Mouse (Mus musculus) erythroblast, embryonic 14.5 days (primary cell): ENCODE results near the gene Arfgap2.

Source experiments
- GATA1 ChIP-seq: IDR thresholded peaks from 2 replicates; pipeline ENCODE4 v1.6.1; 2012; ENCODE audit warnings: low read length, inconsistent platforms, mixed read lengths
- TAL1 ChIP-seq: IDR thresholded peaks from 3 replicates; pipeline ENCODE4 v1.6.1; 2012; ENCODE audit warnings: low read length, inconsistent platforms, mixed read lengths

DNA sequence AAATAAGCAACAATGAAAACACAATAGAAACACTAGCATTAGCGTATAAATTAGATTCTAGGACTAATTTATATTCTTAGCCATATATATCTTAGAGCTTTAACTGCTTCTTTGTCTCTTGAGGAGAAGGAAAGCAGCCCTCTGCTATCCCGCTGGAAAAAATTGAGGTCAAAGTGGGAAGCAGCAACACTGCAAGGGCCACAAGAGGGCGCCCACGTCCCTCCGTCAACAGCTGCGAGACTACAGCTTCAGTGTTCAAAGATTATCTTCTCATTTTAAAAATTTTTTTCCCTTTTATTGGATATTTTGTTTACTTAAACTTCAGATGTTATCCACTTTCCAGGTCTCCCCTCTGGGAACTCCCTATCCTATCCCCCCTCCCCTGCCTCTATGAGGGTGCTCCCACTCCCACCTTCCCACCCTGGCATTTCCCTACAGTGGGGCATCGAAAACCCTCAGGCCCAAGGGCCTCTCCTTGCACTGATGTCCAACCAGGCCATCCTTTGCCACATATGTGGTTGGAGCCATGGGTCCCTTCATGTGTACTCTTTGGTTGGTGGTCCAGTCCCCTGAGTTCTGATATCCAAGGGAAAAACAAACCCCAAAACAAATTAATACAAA, 21.2 kb downstream of the Arfgap2 start:
- no peak for TF ChIP-seq GATA1
- no peak for TF ChIP-seq TAL1
